Mouse (Mus musculus) ES-E14 (cell line): ENCODE results near the gene Nab1.

ENCODE experiments used
- HCFC1 ChIP-seq: IDR thresholded peaks from 2 replicates; pipeline ENCODE4 v1.6.1; 2012; ENCODE audit warnings: low read length, inconsistent platforms, borderline replicate concordance; ENCODE audit not compliant: insufficient read depth
- MAFK ChIP-seq: IDR thresholded peaks from 2 replicates; pipeline ENCODE4 v1.6.1; 2014; ENCODE audit warnings: mild to moderate bottlenecking, low read depth, low read length, inconsistent platforms; ENCODE audit not compliant: insufficient read depth
- ZC3H11A ChIP-seq: IDR thresholded peaks from 2 replicates; pipeline ENCODE4 v1.6.1; 2012; ENCODE audit warnings: low read depth, mild to moderate bottlenecking, inconsistent platforms, low read length, borderline replicate concordance
- ZNF384 ChIP-seq: IDR thresholded peaks from 2 replicates; pipeline ENCODE4 v1.6.1; 2012; ENCODE audit warnings: low read depth, low read length, inconsistent platforms

GRCm38 (mm10) chr1:52456571-52456970 lies 43.9 kb downstream of the Nab1 start:
- TF ChIP-seq HCFC1 = no peak
- TF ChIP-seq MAFK = no peak
- TF ChIP-seq ZC3H11A = no peak
- no peak for TF ChIP-seq ZNF384
